Mouse (Mus musculus) liver, embryonic 16.5 days (tissue): Measurements from ENCODE around the gene Atraid. TPM values are rescaled to one million over a fixed set of nuclear protein-coding genes. Genes with fewer than 3 reads are reported as not detected.

Experiments
- polyA plus RNA-seq: library from polyadenylated mRNA; unstranded; fragments of >200 nt; fragmentation: Nextera tagmentation; extraction: Ambion mirVana; gene quantifications from 2 replicates; pipeline ENCODE4 v1.2.1, GENCODE M21; 2015

Gene Atraid
- polyA plus RNA-seq, 1 experiment from 2014 or later: 67.9 TPM

Other genes starting within 250 kb of the Atraid start
- gene Mapre3, start 233.7 kb upstream of the Atraid start, polyA plus RNA-seq: 2.0 and 3.3 TPM in 2 replicates
- 40.1 and 41.7 TPM in 2 replicates for gene Tmem214, start 180.3 kb upstream of the Atraid start, polyA plus RNA-seq
- 5.7 and 6.1 TPM in 2 replicates for gene Agbl5, start 159.6 kb upstream of the Atraid start, polyA plus RNA-seq
- 311 and 346 TPM in 2 replicates for gene Ost4, start 140.5 kb upstream of the Atraid start, polyA plus RNA-seq
- gene Emilin1, start 134.9 kb upstream of the Atraid start, polyA plus RNA-seq: 37.2 and 39.1 TPM in 2 replicates
- gene Khk, start 126.9 kb upstream of the Atraid start, polyA plus RNA-seq: 31.7 and 36.0 TPM in 2 replicates
- 3.1 and 3.2 TPM in 2 replicates for gene Cgref1, start 102.7 kb upstream of the Atraid start, polyA plus RNA-seq
- gene Preb, start 88.0 kb upstream of the Atraid start, polyA plus RNA-seq: 92.0 and 102 TPM in 2 replicates
- gene Tcf23, start 79.7 kb upstream of the Atraid start, polyA plus RNA-seq: 0.02 and 0.07 TPM in 2 replicates
- 3.1 and 4.8 TPM in 2 replicates for gene Slc5a6, start 612 bp downstream of the Atraid start, polyA plus RNA-seq
- 13.0 and 14.2 TPM in 2 replicates for gene Cad, start 6.5 kb downstream of the Atraid start, polyA plus RNA-seq
- not detected in 2 replicates for gene Dnajc5g, start 58.0 kb downstream of the Atraid start, polyA plus RNA-seq
- gene Slc30a3, start 59.9 kb downstream of the Atraid start, polyA plus RNA-seq: 0.39 and 0.48 TPM in 2 replicates
- gene Trim54, start 68.4 kb downstream of the Atraid start, polyA plus RNA-seq: 0.41 and 0.57 TPM in 2 replicates
- not detected in 2 replicates for gene Ucn, start 90.5 kb downstream of the Atraid start, polyA plus RNA-seq
- 20.7 and 21.5 TPM in 2 replicates for gene Mpv17, start 105.9 kb downstream of the Atraid start, polyA plus RNA-seq
- gene Gm29609, start 131.6 kb downstream of the Atraid start, polyA plus RNA-seq: 0.33 and 0.74 TPM in 2 replicates
- 29.3 and 32.2 TPM in 2 replicates for gene Gtf3c2, start 131.8 kb downstream of the Atraid start, polyA plus RNA-seq
- gene Snx17, start 144.9 kb downstream of the Atraid start, polyA plus RNA-seq: 36.0 and 36.8 TPM in 2 replicates
- 38.5 and 42.2 TPM in 2 replicates for gene Eif2b4, start 145.1 kb downstream of the Atraid start, polyA plus RNA-seq
- 1.8 and 2.6 TPM in 2 replicates for gene Zfp513, start 154.0 kb downstream of the Atraid start, polyA plus RNA-seq
- 90.8 and 97.8 TPM in 2 replicates for gene Ppm1g, start 172.4 kb downstream of the Atraid start, polyA plus RNA-seq
- 44.4 and 44.9 TPM in 2 replicates for gene Nrbp1, start 192.6 kb downstream of the Atraid start, polyA plus RNA-seq
- not detected in 2 replicates for gene Gm9970, start 192.9 kb downstream of the Atraid start, polyA plus RNA-seq
- gene Krtcap3, start 203.4 kb downstream of the Atraid start, polyA plus RNA-seq: 4.8 and 4.9 TPM in 2 replicates
- 4.5 and 5.1 TPM in 2 replicates for gene Ift172, start 242.8 kb downstream of the Atraid start, polyA plus RNA-seq
- gene Fndc4, start 247.8 kb downstream of the Atraid start, polyA plus RNA-seq: 4.0 and 5.2 TPM in 2 replicates
- 31.1 and 39.4 TPM in 2 replicates for gene Gckr, start 249.1 kb downstream of the Atraid start, polyA plus RNA-seq